Mouse (Mus musculus) hindbrain, embryonic 11.5 days (tissue): ENCODE results near the gene Prkar1a. TPM values are rescaled to one million over a fixed set of nuclear protein-coding genes. Genes with fewer than 3 reads are reported as not detected.

Experiments
- ATAC-seq: fragments of 200-750 bp; cut with Nextera tagmentation; 2 replicates; pipeline ENCODE4 v1.8.0; 2017; ENCODE audit warnings: mild to moderate bottlenecking, moderate TSS enrichment, moderate library complexity; ENCODE audit not compliant: low FRiP score
- DNase-seq: peaks from one replicate; pipeline ENCODE4 v3.0.0-alpha.2; 2015; ENCODE audit warnings: low spot score
- H3K27ac ChIP-seq: fragments of 300-500 bp; sonication (generic); 2 replicates; pipeline ENCODE4 v1.5.1; 2014; ENCODE audit warnings: mild to moderate bottlenecking, low read depth, low read length
- H3K27me3 ChIP-seq: fragments of 300-500 bp; sonication (generic); 2 replicates; pipeline ENCODE4 v1.6.1; 2014; ENCODE audit warnings: mild to moderate bottlenecking, low read length, moderate library complexity, mixed read lengths; ENCODE audit not compliant: control insufficient read depth, insufficient read depth
- H3K36me3 ChIP-seq: fragments of 300-500 bp; sonication (generic); 2 replicates; pipeline ENCODE4 v1.6.1; 2014; ENCODE audit warnings: mild to moderate bottlenecking, low read length, moderate library complexity, mixed read lengths; ENCODE audit not compliant: control insufficient read depth, insufficient read depth
- H3K4me1 ChIP-seq: fragments of 300-500 bp; sonication (generic); replicated peaks from 2 replicates; pipeline ENCODE4 v1.6.1; 2014; ENCODE audit warnings: low read length, mixed read lengths; ENCODE audit not compliant: control insufficient read depth, insufficient read depth
- H3K4me2 ChIP-seq: fragments of 300-500 bp; sonication (generic); replicated peaks from 2 replicates; pipeline ENCODE4 v1.6.1; 2014; ENCODE audit warnings: mild to moderate bottlenecking, low read depth, low read length
- H3K4me3 ChIP-seq: fragments of 300-500 bp; sonication (generic); 2 replicates; pipeline ENCODE4 v1.5.1; 2014; ENCODE audit warnings: low read depth, low read length
- H3K9ac ChIP-seq: fragments of 300-500 bp; sonication (generic); 2 replicates; pipeline ENCODE4 v1.6.1; 2014; ENCODE audit warnings: low read depth, low read length
- H3K9me3 ChIP-seq: fragments of 300-500 bp; sonication (generic); 2 replicates; pipeline ENCODE4 v1.6.1; 2016; ENCODE audit warnings: low read length; ENCODE audit not compliant: control insufficient read depth
- WGBS: fragments of 180-500 bp; shearing (Covaris S2); extraction: QIAGEN DNeasy Blood & Tissue Kit; methylation state at CpG from one replicate; pipeline ENCODE4 v1.1.7; 2014; 5-methylcytosine and 5-hydroxymethylcytosine counted together
- polyA plus RNA-seq: library from polyadenylated mRNA; unstranded; fragments of >200 nt; fragmentation: Nextera tagmentation; extraction: Ambion mirVana; gene quantifications from 2 replicates; pipeline ENCODE4 v1.2.1, GENCODE M21; 2014

The Prkar1a gene
- polyA plus RNA-seq, 1 experiment from 2014 or later, result 411 TPM

DNA sequence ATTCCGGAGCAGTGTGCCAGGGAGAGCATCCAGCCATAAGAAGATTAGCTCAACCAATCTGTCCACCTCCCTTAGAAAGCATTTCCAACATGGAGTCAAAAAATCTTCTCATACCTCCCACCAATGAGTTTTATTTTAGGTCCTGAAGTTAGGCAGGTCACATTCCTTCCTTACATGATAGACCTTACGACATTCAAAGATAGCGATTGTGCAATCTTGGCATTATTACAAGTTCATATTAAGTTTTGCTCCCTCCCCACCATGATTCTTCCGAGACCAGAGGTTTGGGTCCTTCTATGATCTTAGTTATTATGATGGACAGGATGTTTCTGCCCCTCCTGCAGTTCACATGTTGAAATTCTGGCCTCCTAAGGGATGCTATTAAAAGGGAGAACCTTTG is 40.3 kb downstream of the Prkar1a start:
- no peak for ATAC-seq
- H3K36me3 ChIP-seq, result no peaks in the 10 kb centered on the region
- 88% methylated on average over 4 of the region's 4 CpGs for WGBS
- H3K4me1 ChIP-seq, result no peaks in the 10 kb centered on the region
- H3K4me3 ChIP-seq, result no peak overlapping the region
- H3K9me3 ChIP-seq, result no peaks in the 10 kb centered on the region
- no peak overlapping the region for H3K9ac ChIP-seq
- no peak overlapping the region for H3K27ac ChIP-seq
- no peaks in the 10 kb centered on the region for H3K27me3 ChIP-seq
- no peak overlapping the region for H3K4me2 ChIP-seq
- DNase-seq, result no peak

- no peaks in the 10 kb centered on the region for H3K4me1 ChIP-seq
- H3K9ac ChIP-seq, result no peak overlapping the region
- DNase-seq (no peak), ATAC-seq (no peak)
- no peak overlapping the region for H3K4me2 ChIP-seq
- no peak overlapping the region for H3K4me3 ChIP-seq
- H3K9me3 ChIP-seq, result no peaks in the 10 kb centered on the region
- H3K27ac ChIP-seq, result no peak overlapping the region
- 40% methylated on average over 3 of the region's 3 CpGs for WGBS
- no peaks in the 10 kb centered on the region for H3K27me3 ChIP-seq
- no peaks in the 10 kb centered on the region for H3K36me3 ChIP-seq
Measured at GRCm38 (mm10) chr11:109692737-109693136, 43.5 kb downstream of the Prkar1a start.

GRCm38 (mm10) chr11:109696519-109696918 is 47.3 kb downstream of the Prkar1a start:
- Histone ChIP-seq H3K4me1 (no peaks in the 10 kb centered on the region), H3K9me3 (no peaks in the 10 kb centered on the region), H3K4me2 (no peak overlapping the region), H3K27ac (no peak overlapping the region), H3K9ac (no peak overlapping the region), H3K36me3 (no peaks in the 10 kb centered on the region), H3K27me3 (no peaks in the 10 kb centered on the region), H3K4me3 (no peak overlapping the region)
- WGBS, result 92% methylated on average over 4 of the region's 4 CpGs
- DNase-seq (no peak), ATAC-seq (no peak)

DNA sequence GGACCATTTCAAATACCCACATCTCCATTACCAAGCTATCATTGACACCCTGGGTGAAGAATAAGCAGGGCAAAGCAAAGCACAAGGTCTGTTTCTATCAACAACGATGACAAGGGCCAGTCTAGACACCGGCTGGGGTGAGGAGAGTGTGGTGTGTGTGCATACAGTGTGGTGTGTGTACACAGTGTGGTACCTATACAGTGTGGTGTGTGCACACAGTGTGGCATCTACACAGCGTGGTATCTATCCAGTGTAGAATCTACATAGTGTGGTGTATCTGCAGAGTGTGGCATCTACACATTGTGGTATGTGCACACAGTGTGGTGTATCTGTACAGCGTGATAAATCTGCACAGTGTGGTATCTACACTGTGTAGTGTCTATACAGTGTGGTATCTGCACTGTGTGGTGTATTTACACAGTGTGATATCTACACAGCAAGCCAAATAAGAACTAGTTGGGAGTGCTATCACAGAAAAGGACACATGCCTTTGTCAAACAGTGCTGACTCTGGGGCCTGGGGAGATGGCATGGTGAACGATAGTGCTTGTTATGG is 48.0 kb downstream of the Prkar1a start:
- Histone ChIP-seq H3K27me3 (no peaks in the 10 kb centered on the region), H3K4me3 (no peak overlapping the region), H3K9me3 (no peaks in the 10 kb centered on the region), H3K36me3 (no peaks in the 10 kb centered on the region), H3K27ac (no peak overlapping the region), H3K9ac (no peak overlapping the region), H3K4me2 (no peak overlapping the region), H3K4me1 (no peaks in the 10 kb centered on the region)
- 91% methylated on average over 5 of the region's 5 CpGs for WGBS
- no peak for DNase-seq
- ATAC-seq, result no peak

DNA sequence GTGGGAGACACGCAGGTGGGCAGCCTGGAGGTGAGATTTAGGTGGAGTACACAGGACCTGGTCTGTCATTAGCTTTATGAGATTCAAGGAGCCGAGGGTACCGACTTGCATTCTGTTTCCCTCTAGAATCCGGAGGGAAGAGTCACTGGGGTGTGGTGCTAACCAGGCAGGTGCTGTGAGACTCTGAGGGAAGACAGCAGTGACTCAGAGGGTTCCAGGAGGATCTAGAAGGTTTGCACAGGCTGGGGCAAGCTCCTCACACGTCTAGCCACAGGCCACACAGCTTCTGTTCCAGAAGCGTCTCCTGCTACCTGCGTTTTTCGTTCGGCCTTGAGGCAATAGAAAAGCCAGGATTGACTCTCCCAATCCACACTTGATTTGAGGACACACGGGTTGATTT is 49.5 kb downstream of the Prkar1a start:
- no peak overlapping the region for H3K27ac ChIP-seq
- WGBS, result 89% methylated on average over 10 of the region's 10 CpGs
- ATAC-seq (no peak), DNase-seq (no peak)
- no peaks in the 10 kb centered on the region for H3K9me3 ChIP-seq
- no peaks in the 10 kb centered on the region for H3K27me3 ChIP-seq
- 0 out of 2 replicates have a peak, but pooled peaks cover 3% of the 10 kb centered on the region for H3K4me1 ChIP-seq
- no peak overlapping the region for H3K4me3 ChIP-seq
- no peak overlapping the region for H3K4me2 ChIP-seq
- no peak overlapping the region for H3K9ac ChIP-seq
- no peaks in the 10 kb centered on the region for H3K36me3 ChIP-seq

DNA sequence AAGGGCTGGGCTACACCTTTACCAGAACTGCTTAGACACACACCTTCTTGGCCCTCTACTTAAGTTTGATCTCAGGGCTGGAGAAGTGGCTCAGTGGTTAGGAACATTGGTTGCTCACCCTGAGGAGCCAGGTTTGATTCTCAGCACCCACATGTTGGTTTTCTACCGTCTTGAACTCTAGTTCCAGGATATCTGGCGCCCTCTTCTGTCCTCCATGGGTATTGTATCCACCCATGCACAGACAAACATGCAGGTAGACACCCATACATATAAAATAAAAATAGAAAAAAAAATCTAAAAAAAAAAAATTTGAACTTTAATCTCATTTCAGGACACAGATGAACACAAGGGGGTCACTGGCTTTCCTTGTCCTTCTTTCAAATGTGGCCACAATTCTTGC is 50.6 kb downstream of the Prkar1a start:
- no peak overlapping the region for H3K27ac ChIP-seq
- no peak for DNase-seq
- no peaks in the 10 kb centered on the region for H3K36me3 ChIP-seq
- no peak overlapping the region for H3K4me2 ChIP-seq
- ATAC-seq, result no peak
- H3K27me3 ChIP-seq, result no peaks in the 10 kb centered on the region
- WGBS, result 61% methylated on average over 2 of the region's 2 CpGs
- no peak overlapping the region for H3K9ac ChIP-seq
- H3K4me3 ChIP-seq, result no peak overlapping the region
- H3K4me1 ChIP-seq, result 0 out of 2 replicates have a peak, but pooled peaks cover 3% of the 10 kb centered on the region
- H3K9me3 ChIP-seq, result no peaks in the 10 kb centered on the region

- 83% methylated on average over 6 of the region's 6 CpGs for WGBS
- Histone ChIP-seq H3K27ac (no peak overlapping the region), H3K4me1 (0 out of 2 replicates have a peak, but pooled peaks cover 3% of the 10 kb centered on the region), H3K9me3 (no peaks in the 10 kb centered on the region), H3K4me3 (no peak overlapping the region), H3K9ac (no peak overlapping the region), H3K36me3 (no peaks in the 10 kb centered on the region), H3K27me3 (no peaks in the 10 kb centered on the region), H3K4me2 (no peak overlapping the region)
- DNase-seq, result no peak
- no peak for ATAC-seq
Measured at GRCm38 (mm10) chr11:109700761-109701160, 51.6 kb downstream of the Prkar1a start.

- Histone ChIP-seq H3K9ac (no peak overlapping the region), H3K9me3 (no peaks in the 10 kb centered on the region), H3K27me3 (no peaks in the 10 kb centered on the region), H3K4me2 (no peak overlapping the region), H3K36me3 (no peaks in the 10 kb centered on the region), H3K27ac (no peak overlapping the region), H3K4me3 (no peak overlapping the region), H3K4me1 (0 out of 2 replicates have a peak, but pooled peaks cover 3% of the 10 kb centered on the region)
- WGBS, result 42% methylated on average over 10 of the region's 10 CpGs
- ATAC-seq (no peak), DNase-seq (no peak)
Measured at GRCm38 (mm10) chr11:109702031-109702815, 53.0 kb downstream of the Prkar1a start.

- Histone ChIP-seq H3K27ac (no peak overlapping the region), H3K27me3 (no peaks in the 10 kb centered on the region), H3K4me1 (0 out of 2 replicates have a peak, but pooled peaks cover 3% of the 10 kb centered on the region), H3K4me3 (no peak overlapping the region), H3K9me3 (no peaks in the 10 kb centered on the region), H3K4me2 (no peak overlapping the region), H3K36me3 (no peaks in the 10 kb centered on the region), H3K9ac (no peak overlapping the region)
- DNase-seq (no peak), ATAC-seq (no peak)
- 83% methylated on average over 9 of the region's 9 CpGs for WGBS
Measured at GRCm38 (mm10) chr11:109703845-109704244, 54.6 kb downstream of the Prkar1a start.
